Mouse (Mus musculus) frontal cortex, postnatal 10 days (tissue): ENCODE results near the gene Apopt1.

ENCODE experiments used
- DNase-seq, 2 experiments: peaks; one replicate each; pipeline ENCODE4 v3.0.0; 2022; ENCODE audit warnings: low spot score in 2 of 2, mixed read lengths in 1 of 2

Gene Apopt1

GRCm38 (mm10) chr12:111769816-111770577 is 56.9 kb downstream of the Apopt1 start:
- no peak for DNase-seq

GRCm38 (mm10) chr12:111770651-111771050 is 57.6 kb downstream of the Apopt1 start:
- no peak for DNase-seq

GRCm38 (mm10) chr12:111774156-111774555 is 61.1 kb downstream of the Apopt1 start:
- DNase-seq, result no peak

- no peak for DNase-seq
Observed at GRCm38 (mm10) chr12:111774845-111775244, 61.8 kb downstream of the Apopt1 start.

GRCm38 (mm10) chr12:111777919-111778318 is 64.9 kb downstream of the Apopt1 start:
- no peak for DNase-seq

GRCm38 (mm10) chr12:111779544-111779943 is 66.5 kb downstream of the Apopt1 start:
- no peak for DNase-seq

- DNase-seq, result no peak
Observed at GRCm38 (mm10) chr12:111785174-111785573, 72.1 kb downstream of the Apopt1 start.

- no peak for DNase-seq
Observed at GRCm38 (mm10) chr12:111787015-111787414, 74.0 kb downstream of the Apopt1 start.

- no peak for DNase-seq
Observed at GRCm38 (mm10) chr12:111790090-111790489, 77.0 kb downstream of the Apopt1 start.

GRCm38 (mm10) chr12:111790631-111791030 is 77.6 kb downstream of the Apopt1 start:
- no peak for DNase-seq

GRCm38 (mm10) chr12:111791474-111792104 is 78.5 kb downstream of the Apopt1 start:
- no peak for DNase-seq

GRCm38 (mm10) chr12:111794102-111794501 is 81.0 kb downstream of the Apopt1 start:
- DNase-seq, result no peak

- DNase-seq, result no peak
Observed at GRCm38 (mm10) chr12:111794526-111795179, 81.6 kb downstream of the Apopt1 start.

- no peak for DNase-seq
Observed at GRCm38 (mm10) chr12:111795180-111795895, 82.3 kb downstream of the Apopt1 start.

GRCm38 (mm10) chr12:111797251-111797650 is 84.2 kb downstream of the Apopt1 start:
- DNase-seq, result no peak

- no peak for DNase-seq
Observed at GRCm38 (mm10) chr12:111798493-111798892, 85.4 kb downstream of the Apopt1 start.

GRCm38 (mm10) chr12:111800459-111801183 is 87.6 kb downstream of the Apopt1 start:
- no peak for DNase-seq

- DNase-seq, result no peak
Observed at GRCm38 (mm10) chr12:111803538-111803937, 90.5 kb downstream of the Apopt1 start.
